Mouse (Mus musculus) MEL (cell line): Measurements from ENCODE around the gene Vav2. TPM values are rescaled to one million over a fixed set of nuclear protein-coding genes. Genes with fewer than 3 reads are reported as not detected.

Experiments
- DNase-seq: peaks from one replicate; pipeline ENCODE4 v3.0.0; 2011; ENCODE audit warnings: low read depth, low spot score
- H3K27ac ChIP-seq: 2 replicates; pipeline ENCODE4 v1.5.1; 2012; ENCODE audit warnings: low read depth, mild to moderate bottlenecking, control low read depth, low read length, moderate library complexity; ENCODE audit not compliant: control insufficient read depth
- H3K27me3 ChIP-seq, 2 experiments: fragments of 150-350 bp in 1 of 2; sonication (generic) in 1 of 2; 2 replicates each; pipeline ENCODE4 v1.6.1; 2012; ENCODE audit warnings: low read length in 2 of 2, mild to moderate bottlenecking in 2 of 2, improper control_type of control experiment in 1 of 2, moderate library complexity in 1 of 2; ENCODE audit not compliant: insufficient read depth in 2 of 2, control insufficient read depth in 1 of 2
- H3K36me3 ChIP-seq, 2 experiments: 2 replicates each; pipeline ENCODE4 v1.6.1; 2012 to 2014; ENCODE audit warnings: low read length in 2 of 2, improper control_type of control experiment in 1 of 2, inconsistent platforms in 1 of 2, mild to moderate bottlenecking in 1 of 2; ENCODE audit not compliant: insufficient read depth in 2 of 2, control insufficient read depth in 1 of 2
- H3K4me1 ChIP-seq, 2 experiments: fragments of 150-350 bp in 1 of 2; sonication (generic) in 1 of 2; 2 replicates each; pipeline ENCODE4 v1.6.1; 2012; ENCODE audit warnings: low read length in 2 of 2, improper control_type of control experiment in 1 of 2, mild to moderate bottlenecking in 1 of 2; ENCODE audit not compliant: insufficient read depth in 2 of 2, control insufficient read depth in 1 of 2
- H3K4me3 ChIP-seq, 2 experiments: fragments of 150-350 bp in 1 of 2; sonication (generic) in 1 of 2; 2 replicates each; pipeline ENCODE4 v1.5.1; 2012; ENCODE audit warnings: low read depth in 2 of 2, low read length in 2 of 2, mild to moderate bottlenecking in 2 of 2, moderate library complexity in 2 of 2, control low read depth in 1 of 2, improper control_type of control experiment in 1 of 2; ENCODE audit not compliant: control insufficient read depth in 1 of 2, insufficient read depth in 1 of 2
- H3K79me2 ChIP-seq: 2 replicates; pipeline ENCODE4 v1.6.1; 2012; ENCODE audit warnings: mild to moderate bottlenecking, low read length, moderate library complexity; ENCODE audit not compliant: control insufficient read depth, poor library complexity, insufficient read depth
- H3K9ac ChIP-seq: 2 replicates; pipeline ENCODE4 v1.6.1; 2012; ENCODE audit warnings: low read depth, mild to moderate bottlenecking, control low read depth, low read length, moderate library complexity; ENCODE audit not compliant: control insufficient read depth, poor library complexity, severe bottlenecking
- H3K9me3 ChIP-seq: fragments of 150-350 bp; sonication (generic); replicated peaks from 2 replicates; pipeline ENCODE4 v1.6.1; 2012; ENCODE audit warnings: mild to moderate bottlenecking, low read length, improper control_type of control experiment, moderate library complexity; ENCODE audit not compliant: insufficient read depth
- BHLHE40 ChIP-seq: IDR thresholded peaks from 2 replicates; pipeline ENCODE4 v1.6.1; 2012; ENCODE audit warnings: low read depth, mild to moderate bottlenecking, inconsistent platforms, low read length, improper control_type of control experiment, borderline replicate concordance
- CHD1 ChIP-seq: IDR thresholded peaks from 2 replicates; pipeline ENCODE4 v1.6.1; 2012; ENCODE audit warnings: low read depth, mild to moderate bottlenecking, inconsistent platforms, low read length, improper control_type of control experiment
- CHD2 ChIP-seq: IDR thresholded peaks from 2 replicates; pipeline ENCODE4 v1.6.1; 2011; ENCODE audit warnings: low read length, improper control_type of control experiment
- CTCF ChIP-seq, 3 experiments: IDR thresholded peaks in 2 of 3; conservative IDR thresholded peaks in 1 of 3; 2 replicates each; pipeline ENCODE4 v1.5.1; 2011 to 2012; ENCODE audit warnings: low read length in 3 of 3, low read depth in 2 of 3, mild to moderate bottlenecking in 2 of 3, improper control_type of control experiment in 1 of 3, inconsistent platforms in 1 of 3, mixed read lengths in 1 of 3, moderate library complexity in 1 of 3; ENCODE audit not compliant: control insufficient read depth in 1 of 3, insufficient read depth in 1 of 3, poor library complexity in 1 of 3, severe bottlenecking in 1 of 3
- E2F4 ChIP-seq: IDR thresholded peaks from 2 replicates; pipeline ENCODE4 v1.6.1; 2011; ENCODE audit warnings: low read depth, low read length, improper control_type of control experiment, borderline replicate concordance
- ELF1 ChIP-seq: IDR thresholded peaks from 2 replicates; pipeline ENCODE4 v1.6.1; 2014; ENCODE audit warnings: low read depth, mild to moderate bottlenecking, inconsistent platforms, low read length, improper control_type of control experiment, moderate library complexity
- ETS1 ChIP-seq: IDR thresholded peaks from 2 replicates; pipeline ENCODE4 v1.6.1; 2012; ENCODE audit warnings: low read depth, mild to moderate bottlenecking, inconsistent platforms, low read length, improper control_type of control experiment, moderate library complexity
- GABPA ChIP-seq: IDR thresholded peaks from 2 replicates; pipeline ENCODE4 v1.6.1; 2012; ENCODE audit warnings: low read depth, mild to moderate bottlenecking, inconsistent platforms, low read length, improper control_type of control experiment, moderate library complexity
- HCFC1 ChIP-seq: IDR thresholded peaks from 2 replicates; pipeline ENCODE4 v1.6.1; 2012; ENCODE audit warnings: low read depth, mild to moderate bottlenecking, inconsistent platforms, low read length, improper control_type of control experiment, moderate library complexity
- JUND ChIP-seq: IDR thresholded peaks from 2 replicates; pipeline ENCODE4 v1.6.1; 2011; ENCODE audit warnings: low read depth, mild to moderate bottlenecking, improper control_type of control experiment, low read length
- KAT2A ChIP-seq: conservative IDR thresholded peaks from 2 replicates; pipeline ENCODE4 v1.6.1; 2012; ENCODE audit warnings: low read depth, low read length, improper control_type of control experiment, inconsistent platforms
- MAFK ChIP-seq: IDR thresholded peaks from 2 replicates; pipeline ENCODE4 v1.6.1; 2011; ENCODE audit warnings: low read depth, mild to moderate bottlenecking, low read length, improper control_type of control experiment, borderline replicate concordance
- MAZ ChIP-seq: IDR thresholded peaks from 2 replicates; pipeline ENCODE4 v1.6.1; 2012; ENCODE audit warnings: low read depth, mild to moderate bottlenecking, inconsistent platforms, low read length, improper control_type of control experiment
- MEF2A ChIP-seq: IDR thresholded peaks from 2 replicates; pipeline ENCODE4 v1.6.1; 2014; ENCODE audit warnings: low read depth, mild to moderate bottlenecking, inconsistent platforms, low read length, improper control_type of control experiment; ENCODE audit not compliant: poor library complexity, insufficient replicate concordance, severe bottlenecking; ENCODE audit errors: extremely low read depth
- MXI1 ChIP-seq: IDR thresholded peaks from 2 replicates; pipeline ENCODE4 v1.6.1; 2011; ENCODE audit warnings: mild to moderate bottlenecking, low read depth, low read length, improper control_type of control experiment
- MYB ChIP-seq: IDR thresholded peaks from 2 replicates; pipeline ENCODE4 v1.6.1; 2011; ENCODE audit warnings: mild to moderate bottlenecking, low read depth, low read length, improper control_type of control experiment
- NELFE ChIP-seq: IDR thresholded peaks from 2 replicates; pipeline ENCODE4 v1.6.1; 2011; ENCODE audit warnings: low read depth, low read length, improper control_type of control experiment
- NRF1 ChIP-seq: IDR thresholded peaks from 2 replicates; pipeline ENCODE4 v1.6.1; 2014; ENCODE audit warnings: low read depth, mild to moderate bottlenecking, inconsistent platforms, low read length, improper control_type of control experiment, moderate library complexity; ENCODE audit not compliant: poor library complexity, insufficient read depth, severe bottlenecking
- POLR2A ChIP-seq, 2 experiments: IDR thresholded peaks; 2 replicates each; pipeline ENCODE4 v1.6.1; 2011 to 2012; ENCODE audit warnings: low read length in 2 of 2, mild to moderate bottlenecking in 2 of 2, control low read depth in 1 of 2, improper control_type of control experiment in 1 of 2, low read depth in 1 of 2, moderate library complexity in 1 of 2; ENCODE audit not compliant: control insufficient read depth in 1 of 2, insufficient read depth in 1 of 2, poor library complexity in 1 of 2
- POLR2AphosphoS5 ChIP-seq: IDR thresholded peaks from 2 replicates; pipeline ENCODE4 v1.6.1; 2012; ENCODE audit warnings: low read depth, borderline replicate concordance, mild to moderate bottlenecking, inconsistent platforms, low read length, moderate library complexity, mixed read lengths
- RAD21 ChIP-seq: IDR thresholded peaks from 2 replicates; pipeline ENCODE4 v1.6.1; 2011; ENCODE audit warnings: mild to moderate bottlenecking, low read depth, low read length, improper control_type of control experiment
- SIN3A ChIP-seq: IDR thresholded peaks from 2 replicates; pipeline ENCODE4 v1.6.1; 2012; ENCODE audit warnings: low read length, improper control_type of control experiment, inconsistent platforms
- SMC3 ChIP-seq: IDR thresholded peaks from 2 replicates; pipeline ENCODE4 v1.6.1; 2011; ENCODE audit warnings: low read depth, low read length, improper control_type of control experiment
- TAL1 ChIP-seq: IDR thresholded peaks from 2 replicates; pipeline ENCODE4 v1.6.1; 2012; ENCODE audit warnings: mild to moderate bottlenecking, inconsistent platforms, low read length, moderate library complexity, mixed read lengths
- TCF12 ChIP-seq: IDR thresholded peaks from 2 replicates; pipeline ENCODE4 v1.6.1; 2014; ENCODE audit warnings: low read depth, mild to moderate bottlenecking, inconsistent platforms, low read length, improper control_type of control experiment, moderate library complexity
- UBTF ChIP-seq: IDR thresholded peaks from 2 replicates; pipeline ENCODE4 v1.6.1; 2012; ENCODE audit warnings: low read depth, mild to moderate bottlenecking, inconsistent platforms, low read length, improper control_type of control experiment, moderate library complexity, borderline replicate concordance; ENCODE audit not compliant: insufficient read depth
- USF1 ChIP-seq: IDR thresholded peaks from 2 replicates; pipeline ENCODE4 v1.6.1; 2014; ENCODE audit warnings: low read depth, mild to moderate bottlenecking, inconsistent platforms, low read length, improper control_type of control experiment, moderate library complexity
- USF2 ChIP-seq, 2 experiments: IDR thresholded peaks; 2 replicates each; pipeline ENCODE4 v1.6.1; 2011 to 2012; ENCODE audit warnings: improper control_type of control experiment in 2 of 2, low read length in 2 of 2, borderline replicate concordance in 1 of 2, inconsistent platforms in 1 of 2, low read depth in 1 of 2, mild to moderate bottlenecking in 1 of 2; ENCODE audit not compliant: insufficient read depth in 1 of 2
- ZMIZ1 ChIP-seq: IDR thresholded peaks from 2 replicates; pipeline ENCODE4 v1.6.1; 2012; ENCODE audit warnings: low read depth, mild to moderate bottlenecking, inconsistent platforms, low read length, improper control_type of control experiment, moderate library complexity
- ZNF384 ChIP-seq: IDR thresholded peaks from 2 replicates; pipeline ENCODE4 v1.6.1; 2012; ENCODE audit warnings: low read depth, mild to moderate bottlenecking, inconsistent platforms, low read length, improper control_type of control experiment
- polyA plus RNA-seq, 2 experiments: library from polyadenylated mRNA; stranded (reverse) in 1 of 2; unstranded in 1 of 2; fragments of >175 nt in 1 of 2; fragments of >200 nt in 1 of 2; gene quantifications; 2 replicates each; pipeline versions ENCODE4 v1.2.1 to v1.2.4; 2012; ENCODE audit warnings: low replicate concordance in 2 of 2, low read depth in 1 of 2; ENCODE audit not compliant: insufficient read length in 2 of 2, insufficient read depth in 1 of 2, missing spikeins in 1 of 2
- total RNA-seq: library from RNA; depleted of rRNA; stranded (reverse); fragments of 300-350 nt; gene quantifications from 2 replicates; pipeline ENCODE4 v1.2.3, GENCODE M21; 2012

Gene Vav2
- total and polyA plus RNA-seq, 3 experiments, result 8.8 to 15.9 TPM; not detected in 1

GRCm38 (mm10) chr2:27294777-27295176 lies 132.1 kb downstream of the Vav2 start:
- H3K9ac ChIP-seq, result no peak overlapping the region
- no peak overlapping the region for H3K4me3 ChIP-seq
- no peak for DNase-seq
- H3K79me2 ChIP-seq, result no peaks in the 10 kb centered on the region
- TF ChIP-seq BHLHE40 (no peak), MEF2A (no peak), MAFK (no peak), UBTF (no peak), JUND (no peak), MAZ (no peak), POLR2A (IDR thresholded peaks at IDR 0.05; ENCODE audit: control insufficient read depth in 1 of 2, insufficient read depth in 1 of 2, low read depth in 1 of 2, low read length in 2 of 2, poor library complexity in 1 of 2) (no peak), MYB (no peak), ELF1 (no peak), NELFE (no peak), MXI1 (no peak)
- no peaks in the 10 kb centered on the region for H3K9me3 ChIP-seq
- no peaks in the 10 kb centered on the region for H3K36me3 ChIP-seq
- H3K27me3 ChIP-seq, result no peaks in the 10 kb centered on the region
- H3K27ac ChIP-seq, result no peak overlapping the region
- no peaks in the 10 kb centered on the region for H3K4me1 ChIP-seq

GRCm38 (mm10) chr2:27289019-27289418 lies 137.8 kb downstream of the Vav2 start:
- Histone ChIP-seq H3K27ac (no peak overlapping the region), H3K9ac (no peak overlapping the region), H3K27me3 (no peaks in the 10 kb centered on the region), H3K4me1 (no peaks in the 10 kb centered on the region), H3K4me3 (no peak overlapping the region), H3K79me2 (no peaks in the 10 kb centered on the region), H3K9me3 (no peaks in the 10 kb centered on the region), H3K36me3 (no peaks in the 10 kb centered on the region)
- DNase-seq, result peak; percentile 75
- TF ChIP-seq ETS1 (no peak), MAFK (no peak), MEF2A (no peak), CTCF (IDR thresholded peaks at IDR 0.05 in 2 of 3, conservative IDR thresholded peaks at IDR 0.05 in 1 of 3; ENCODE audit: control insufficient read depth in 1 of 3, insufficient read depth in 1 of 3, low read depth in 2 of 3, low read length in 3 of 3, poor library complexity in 1 of 3, severe bottlenecking in 1 of 3) (peak; percentile 71 to 90 (median 82)), E2F4 (no peak), ELF1 (no peak), UBTF (no peak), JUND (no peak), USF2 (IDR thresholded peaks at IDR 0.05; ENCODE audit: borderline replicate concordance in 1 of 2, insufficient read depth in 1 of 2, low read depth in 1 of 2, low read length in 2 of 2) (no peak), POLR2A (IDR thresholded peaks at IDR 0.05; ENCODE audit: control insufficient read depth in 1 of 2, insufficient read depth in 1 of 2, low read depth in 1 of 2, low read length in 2 of 2, poor library complexity in 1 of 2) (no peak), NRF1 (no peak), CHD2 (no peak), HCFC1 (no peak), TAL1 (no peak), KAT2A (no peak), SMC3 (peak; percentile 98), USF1 (no peak), ZNF384 (no peak), ZMIZ1 (no peak), MXI1 (no peak), POLR2AphosphoS5 (no peak), TCF12 (no peak), SIN3A (peak; percentile 34; the same call in 1 of the 2 replicates), RAD21 (peak; percentile 88), CHD1 (no peak), GABPA (no peak)
